Mouse (Mus musculus): ENCODE results near the gene Ryr2. TPM values are rescaled to one million over a fixed set of nuclear protein-coding genes. Genes with fewer than 3 reads are reported as not detected.
"Not testable (repeated sequence)": the region's sequence is repeated elsewhere in the genome, so short reads cannot be mapped to it uniquely, and the experiment has no call there.

The Ryr2 gene
- polyA plus RNA-seq, 1 experiment from 2014 or later: 0.25 TPM

DNA sequence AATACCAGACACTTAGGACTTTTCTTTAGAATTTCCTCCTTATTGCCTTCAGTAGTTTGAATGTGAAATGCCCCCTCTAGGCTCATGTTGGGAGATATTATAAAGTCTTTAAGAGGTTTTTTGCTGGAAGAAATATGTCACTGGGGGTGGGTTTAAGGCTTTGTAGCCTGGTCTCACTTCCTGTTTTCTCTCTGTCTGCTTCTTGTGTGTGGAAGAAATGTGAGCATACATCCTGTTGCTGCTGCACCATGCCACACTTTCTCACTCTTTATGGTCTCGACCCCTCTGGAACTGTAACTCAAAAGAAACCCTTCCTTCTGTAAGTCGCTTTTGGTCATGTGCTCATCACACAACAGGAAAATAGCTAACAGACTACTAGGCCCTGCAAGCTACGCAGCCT lies 147.9 kb downstream of the Ryr2 start:
- Histone ChIP-seq H3K36me3 (ENCODE audit: control insufficient read depth, insufficient read depth, low read length) (no peaks in the 10 kb centered on the region), H3K4me2 (no peak overlapping the region), H3K27me3 (ENCODE audit: control insufficient read depth, insufficient read depth, low read length) (no peaks in the 10 kb centered on the region), H3K4me3 (ENCODE audit: low read depth, low read length) (no peak overlapping the region), H3K27ac (ENCODE audit: low read depth, low read length) (no peak overlapping the region), H3K4me1 (ENCODE audit: control insufficient read depth, insufficient read depth, low read length) (no peaks in the 10 kb centered on the region), H3K9me3 (ENCODE audit: control insufficient read depth, low read length) (no peaks in the 10 kb centered on the region), H3K9ac (ENCODE audit: low read length) (no peak overlapping the region)
- ATAC-seq (ENCODE audit: low FRiP score) (no peak), DNase-seq (ENCODE audit: low spot score, missing footprints) (no peak)
- WGBS: 79% methylated on average over 3 of the region's 3 CpGs

DNA sequence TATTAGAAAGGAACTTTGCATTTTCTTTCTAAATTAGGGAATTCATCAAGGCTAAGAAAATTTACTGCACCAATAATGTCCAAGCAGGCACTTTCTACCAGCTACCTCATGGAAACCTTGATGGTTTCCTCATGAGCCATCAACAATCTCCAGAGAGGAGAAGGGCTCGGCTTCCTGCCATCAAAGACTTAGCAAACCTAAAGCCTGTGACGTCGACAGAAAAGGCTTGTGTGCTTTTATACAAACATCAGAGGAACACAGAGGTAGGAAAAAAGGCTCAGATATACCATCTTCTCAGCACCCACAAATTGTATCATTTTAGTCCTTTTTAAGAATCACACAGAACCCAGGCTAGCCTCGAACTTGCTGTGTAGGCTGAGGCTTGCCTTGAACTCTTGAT lies 148.5 kb downstream of the Ryr2 start:
- no peaks in the 10 kb centered on the region for H3K9me3 ChIP-seq (ENCODE audit: control insufficient read depth, low read length)
- H3K4me1 ChIP-seq (ENCODE audit: control insufficient read depth, insufficient read depth, low read length): no peaks in the 10 kb centered on the region
- no peaks in the 10 kb centered on the region for H3K27me3 ChIP-seq (ENCODE audit: control insufficient read depth, insufficient read depth, low read length)
- WGBS: 90% methylated on average over 4 of the region's 4 CpGs
- H3K9ac ChIP-seq (ENCODE audit: low read length): no peak overlapping the region
- H3K4me2 ChIP-seq: no peak overlapping the region
- no peak overlapping the region for H3K27ac ChIP-seq (ENCODE audit: low read depth, low read length)
- H3K4me3 ChIP-seq (ENCODE audit: low read depth, low read length): no peak overlapping the region
- ATAC-seq (ENCODE audit: low FRiP score) (no peak), DNase-seq (ENCODE audit: low spot score, missing footprints) (no peak)
- H3K36me3 ChIP-seq (ENCODE audit: control insufficient read depth, insufficient read depth, low read length): no peaks in the 10 kb centered on the region

DNA sequence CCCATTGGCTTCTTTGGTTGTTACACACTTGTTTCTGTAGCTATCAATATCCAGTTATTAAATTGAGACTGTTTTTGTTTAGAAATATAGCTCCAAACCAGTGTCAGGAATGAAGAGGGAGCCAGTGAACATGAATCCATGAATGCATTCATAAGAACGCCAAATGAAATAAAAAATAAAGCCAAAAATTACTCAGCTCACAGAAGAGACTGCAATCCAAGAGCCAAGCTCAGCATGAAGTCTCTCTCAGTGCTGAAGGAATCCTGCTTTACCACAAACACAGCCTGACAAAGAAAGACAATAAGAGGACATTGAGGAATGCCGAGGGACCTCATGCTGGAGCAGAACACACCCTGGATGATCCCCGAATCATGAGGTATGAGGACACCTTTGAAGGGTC lies 154.8 kb downstream of the Ryr2 start:
- no peak overlapping the region for H3K9ac ChIP-seq (ENCODE audit: low read length)
- no peak overlapping the region for H3K4me3 ChIP-seq (ENCODE audit: low read depth, low read length)
- no peaks in the 10 kb centered on the region for H3K27me3 ChIP-seq (ENCODE audit: control insufficient read depth, insufficient read depth, low read length)
- ATAC-seq (ENCODE audit: low FRiP score) (no peak), DNase-seq (ENCODE audit: low spot score, missing footprints) (no peak)
- H3K36me3 ChIP-seq (ENCODE audit: control insufficient read depth, insufficient read depth, low read length): no peaks in the 10 kb centered on the region
- 64% methylated on average over 3 of the region's 3 CpGs for WGBS
- H3K4me2 ChIP-seq: no peak overlapping the region
- no peaks in the 10 kb centered on the region for H3K9me3 ChIP-seq (ENCODE audit: control insufficient read depth, low read length)
- H3K27ac ChIP-seq (ENCODE audit: low read depth, low read length): no peak overlapping the region
- no peaks in the 10 kb centered on the region for H3K4me1 ChIP-seq (ENCODE audit: control insufficient read depth, insufficient read depth, low read length)

DNA sequence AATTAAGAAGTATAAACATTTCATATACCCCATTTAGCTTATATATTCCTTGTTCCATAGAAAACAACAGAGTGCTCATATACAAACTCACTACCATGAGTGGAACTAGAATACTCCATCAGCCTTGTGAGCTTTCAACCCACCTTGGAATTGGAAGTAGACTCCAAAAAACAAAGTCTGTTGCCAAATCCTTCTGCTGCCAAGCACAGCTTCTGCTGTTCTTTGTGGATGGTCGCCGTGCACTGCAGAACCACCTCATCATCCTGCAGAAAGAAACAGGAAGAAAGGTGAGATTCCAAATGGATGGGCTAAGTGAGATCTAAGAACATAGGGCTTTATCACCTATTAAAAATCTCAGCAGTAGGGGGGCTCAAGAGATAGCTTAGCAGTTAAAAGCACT lies 161.0 kb downstream of the Ryr2 start:
- no peaks in the 10 kb centered on the region for H3K4me1 ChIP-seq (ENCODE audit: control insufficient read depth, insufficient read depth, low read length)
- H3K36me3 ChIP-seq (ENCODE audit: control insufficient read depth, insufficient read depth, low read length): no peaks in the 10 kb centered on the region
- WGBS: 87% methylated on average over 2 of the region's 2 CpGs
- H3K27me3 ChIP-seq (ENCODE audit: control insufficient read depth, insufficient read depth, low read length): no peaks in the 10 kb centered on the region
- ATAC-seq (ENCODE audit: low FRiP score) (no peak), DNase-seq (ENCODE audit: low spot score, missing footprints) (no peak)
- H3K9ac ChIP-seq (ENCODE audit: low read length): no peak overlapping the region
- no peaks in the 10 kb centered on the region for H3K9me3 ChIP-seq (ENCODE audit: control insufficient read depth, low read length)
- H3K27ac ChIP-seq (ENCODE audit: low read depth, low read length): no peak overlapping the region
- no peak overlapping the region for H3K4me3 ChIP-seq (ENCODE audit: low read depth, low read length)
- H3K4me2 ChIP-seq: no peak overlapping the region

DNA sequence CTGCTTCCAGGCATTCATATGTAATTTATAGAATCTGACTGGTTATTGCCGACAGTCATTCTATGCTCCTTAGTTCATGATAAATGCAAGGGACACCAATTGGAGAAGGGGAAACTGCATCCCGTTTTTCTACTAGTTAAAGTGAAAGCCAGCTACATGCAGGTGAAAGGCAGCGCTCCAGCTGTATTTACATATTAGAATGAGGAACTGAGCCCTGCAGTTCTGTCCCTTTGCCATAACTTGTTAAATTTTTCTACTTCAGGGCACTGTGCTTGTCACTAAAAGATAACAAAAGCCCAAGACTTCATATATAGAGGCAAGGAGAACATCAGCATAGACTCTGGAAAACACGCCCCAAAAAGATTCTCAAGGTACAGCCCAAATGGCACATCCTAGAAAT lies 165.0 kb downstream of the Ryr2 start:
- ATAC-seq (ENCODE audit: low FRiP score) (no peak), DNase-seq (ENCODE audit: low spot score, missing footprints) (no peak)
- WGBS: 94% methylated on average over 4 of the region's 4 CpGs
- no peaks in the 10 kb centered on the region for H3K36me3 ChIP-seq (ENCODE audit: control insufficient read depth, insufficient read depth, low read length)
- no peaks in the 10 kb centered on the region for H3K27me3 ChIP-seq (ENCODE audit: control insufficient read depth, insufficient read depth, low read length)
- no peak overlapping the region for H3K9ac ChIP-seq (ENCODE audit: low read length)
- no peaks in the 10 kb centered on the region for H3K4me1 ChIP-seq (ENCODE audit: control insufficient read depth, insufficient read depth, low read length)
- H3K4me2 ChIP-seq: no peak overlapping the region
- no peak overlapping the region for H3K27ac ChIP-seq (ENCODE audit: low read depth, low read length)
- H3K9me3 ChIP-seq (ENCODE audit: control insufficient read depth, low read length): no peaks in the 10 kb centered on the region
- H3K4me3 ChIP-seq (ENCODE audit: low read depth, low read length): no peak overlapping the region

GRCm38 (mm10) chr13:11934297-11935060 lies 172.3 kb downstream of the Ryr2 start:
- not testable (repeated sequence) for H3K9me3 ChIP-seq (ENCODE audit: control insufficient read depth, low read length); H3K36me3 ChIP-seq (ENCODE audit: control insufficient read depth, insufficient read depth, low read length); H3K9ac ChIP-seq (ENCODE audit: low read length); H3K4me1 ChIP-seq (ENCODE audit: control insufficient read depth, insufficient read depth, low read length); H3K27ac ChIP-seq (ENCODE audit: low read depth, low read length); H3K27me3 ChIP-seq (ENCODE audit: control insufficient read depth, insufficient read depth, low read length); H3K4me2 ChIP-seq; ATAC-seq (ENCODE audit: low FRiP score); DNase-seq (ENCODE audit: low spot score, missing footprints); H3K4me3 ChIP-seq (ENCODE audit: low read depth, low read length)
- 65% methylated on average over 3 of the region's 3 CpGs for WGBS

DNA sequence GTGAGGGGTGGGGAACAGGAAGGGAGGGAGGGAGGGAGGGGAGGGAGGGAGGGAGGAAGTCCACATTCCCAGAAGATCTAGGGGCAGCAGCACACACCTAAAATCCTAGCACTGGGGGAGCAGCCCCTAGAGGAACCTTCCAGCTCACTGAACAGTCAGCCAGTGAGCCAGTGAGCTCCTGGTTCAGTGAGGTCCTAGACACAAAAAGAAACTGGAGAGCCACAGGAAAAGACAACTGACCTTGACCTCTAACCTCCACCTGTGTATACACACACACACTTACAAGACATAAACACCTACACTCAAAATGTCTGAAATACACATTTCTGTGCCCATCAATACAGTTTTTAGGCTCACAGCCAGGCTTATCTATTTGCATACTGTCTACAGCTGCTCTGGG lies 173.4 kb downstream of the Ryr2 start:
- no peak overlapping the region for H3K9ac ChIP-seq (ENCODE audit: low read length)

DNA sequence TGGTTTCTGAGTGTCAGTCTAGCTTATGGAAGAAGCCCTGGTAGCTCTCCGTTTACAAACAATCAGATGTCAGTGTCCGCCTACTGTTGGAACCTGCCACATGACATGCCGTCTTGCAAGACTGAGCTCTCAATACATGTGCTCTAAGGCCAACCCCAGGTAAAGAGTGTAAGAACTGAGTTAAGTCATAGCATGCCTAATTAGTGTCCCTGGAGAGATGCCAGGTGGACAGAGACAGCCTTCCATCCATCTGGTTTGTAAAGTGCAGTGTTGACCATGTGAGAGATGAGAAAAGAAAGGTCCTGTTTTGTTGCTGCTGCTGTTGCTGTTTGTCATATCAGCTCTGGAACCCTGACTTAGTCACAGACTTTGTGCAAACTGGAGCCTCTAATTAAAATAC lies 178.0 kb downstream of the Ryr2 start:
- H3K27ac ChIP-seq (ENCODE audit: low read depth, low read length): no peak overlapping the region
- H3K9ac ChIP-seq (ENCODE audit: low read length): no peak overlapping the region
- no peak overlapping the region for H3K4me3 ChIP-seq (ENCODE audit: low read depth, low read length)
- no peaks in the 10 kb centered on the region for H3K9me3 ChIP-seq (ENCODE audit: control insufficient read depth, low read length)
- 82% methylated on average over 3 of the region's 3 CpGs for WGBS
- H3K4me2 ChIP-seq: no peak overlapping the region
- DNase-seq (ENCODE audit: low spot score, missing footprints) (no peak), ATAC-seq (ENCODE audit: low FRiP score) (no peak)
- no peaks in the 10 kb centered on the region for H3K27me3 ChIP-seq (ENCODE audit: control insufficient read depth, insufficient read depth, low read length)
- H3K36me3 ChIP-seq (ENCODE audit: control insufficient read depth, insufficient read depth, low read length): no peaks in the 10 kb centered on the region
- H3K4me1 ChIP-seq (ENCODE audit: control insufficient read depth, insufficient read depth, low read length): no peaks in the 10 kb centered on the region

More for the DNA sequence above, 173.4 kb downstream of the Ryr2 start:
- no peaks in the 10 kb centered on the region for H3K9me3 ChIP-seq (ENCODE audit: control insufficient read depth, low read length)
- no peaks in the 10 kb centered on the region for H3K27me3 ChIP-seq (ENCODE audit: control insufficient read depth, insufficient read depth, low read length)
- no peak overlapping the region for H3K4me3 ChIP-seq (ENCODE audit: low read depth, low read length)
- no peaks in the 10 kb centered on the region for H3K4me1 ChIP-seq (ENCODE audit: control insufficient read depth, insufficient read depth, low read length)
- H3K4me2 ChIP-seq: no peak overlapping the region
- DNase-seq (ENCODE audit: low spot score, missing footprints) (no peak), ATAC-seq (ENCODE audit: low FRiP score) (no peak)
- H3K36me3 ChIP-seq (ENCODE audit: control insufficient read depth, insufficient read depth, low read length): no peaks in the 10 kb centered on the region
- no peak overlapping the region for H3K27ac ChIP-seq (ENCODE audit: low read depth, low read length)

DNA sequence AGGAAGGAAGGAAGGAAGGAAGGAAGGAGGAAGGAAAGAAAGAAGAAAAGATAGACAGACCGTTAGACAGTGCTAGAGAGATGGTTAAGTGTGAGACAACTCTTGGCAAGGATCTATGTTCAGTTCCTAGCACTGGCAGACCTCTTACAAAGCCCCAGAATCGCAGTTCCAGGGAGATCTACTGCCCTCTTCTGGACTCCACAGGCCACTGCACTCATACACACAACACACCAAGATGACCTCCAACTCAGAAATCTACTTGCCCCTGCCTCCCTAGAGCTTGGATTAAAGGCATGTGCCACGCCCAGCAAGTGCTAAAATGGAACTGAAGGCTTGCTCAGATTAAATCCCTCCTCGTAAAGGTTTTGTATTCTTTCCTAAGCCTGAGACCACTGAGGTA lies 179.0 kb downstream of the Ryr2 start:
- Histone ChIP-seq H3K4me3 (ENCODE audit: low read depth, low read length) (no peak overlapping the region), H3K4me2 (no peak overlapping the region), H3K27me3 (ENCODE audit: control insufficient read depth, insufficient read depth, low read length) (no peaks in the 10 kb centered on the region), H3K9me3 (ENCODE audit: control insufficient read depth, low read length) (no peaks in the 10 kb centered on the region), H3K27ac (ENCODE audit: low read depth, low read length) (no peak overlapping the region), H3K9ac (ENCODE audit: low read length) (no peak overlapping the region), H3K36me3 (ENCODE audit: control insufficient read depth, insufficient read depth, low read length) (no peaks in the 10 kb centered on the region), H3K4me1 (ENCODE audit: control insufficient read depth, insufficient read depth, low read length) (no peaks in the 10 kb centered on the region)
- DNase-seq (ENCODE audit: low spot score, missing footprints) (peak; percentile 49), ATAC-seq (ENCODE audit: low FRiP score) (no peak)
- 81% methylated on average over 4 of the region's 4 CpGs for WGBS
